In the genomic region with DNA sequence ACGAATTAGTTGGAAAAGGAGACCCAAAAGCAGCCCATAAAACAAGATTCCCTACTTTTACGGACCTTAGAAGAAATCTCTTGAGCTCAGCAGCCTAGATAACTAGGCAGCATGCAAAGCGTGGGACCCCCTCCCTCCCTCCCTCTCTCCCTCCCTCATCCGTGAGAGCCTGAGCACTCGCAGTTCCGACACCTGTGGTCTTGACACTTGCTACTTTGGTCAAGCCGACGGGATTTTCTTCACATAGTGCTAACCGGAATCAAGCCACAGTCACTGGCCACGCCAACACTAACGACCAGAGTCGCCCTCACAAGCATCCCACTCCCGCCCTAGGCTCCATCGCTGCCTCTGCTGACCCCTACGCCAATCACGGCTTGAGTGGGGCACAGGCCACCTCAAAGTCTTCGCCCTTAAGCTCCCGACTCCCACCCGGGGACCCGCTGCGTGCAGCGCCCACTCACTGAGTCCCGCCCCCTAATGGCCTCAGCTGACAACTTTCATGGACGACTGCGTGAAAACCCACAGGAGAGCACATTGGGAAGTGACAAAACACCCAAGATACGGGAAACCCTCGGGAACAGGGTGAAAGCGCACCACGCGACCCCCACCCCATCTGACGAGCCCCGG, we compare ENCODE assay signal across 8 mouse cellular contexts. TPM values are rescaled to one million over a fixed set of nuclear protein-coding genes. Genes with fewer than 3 reads are reported as not detected.
DNase-seq lines count a peak whose midpoint lies in the region; ATAC-seq and TF ChIP-seq lines count a peak whose summit lies in the region.

No protein-coding gene starts in this region.

- 3% methylated on average over 32 of the region's 32 CpGs for WGBS in heart, embryonic 11.5 days (ENCODE audit: insufficient replicate concordance)
- WGBS in forebrain, embryonic 15.5 days, result 1% methylated on average over 32 of the region's 32 CpGs
- under 1% methylated on average over 32 of the region's 32 CpGs for WGBS in liver, embryonic 12.5 days (ENCODE audit: insufficient replicate concordance)
- WGBS in stomach, embryonic 14.5 days, result 2% methylated on average over 32 of the region's 32 CpGs

- peak overlapping the region; percentile 86 for H3K4me3 ChIP-seq in heart, embryonic 11.5 days (ENCODE audit: low read depth, low read length)
- H3K4me3 ChIP-seq in MEL (ENCODE audit: control insufficient read depth in 1 of 2, insufficient read depth in 1 of 2, low read depth in 2 of 2, low read length in 2 of 2), result peak overlapping the region; percentile 73 to 96
- H3K4me3 ChIP-seq in forebrain, embryonic 15.5 days, result peak overlapping the region; percentile 65
- H3K4me3 ChIP-seq in liver, embryonic 12.5 days, result peak overlapping the region; percentile 85
- H3K4me3 ChIP-seq in stomach, embryonic 14.5 days (ENCODE audit: low read depth, low read length), result peak overlapping the region; percentile 88

- H3K27ac ChIP-seq in heart, embryonic 11.5 days (ENCODE audit: low read depth, low read length), result peak overlapping the region; percentile 85
- peak overlapping the region; percentile 74 for H3K27ac ChIP-seq in MEL (ENCODE audit: control insufficient read depth, low read depth, low read length)
- peak overlapping the region; percentile 69 for H3K27ac ChIP-seq in forebrain, embryonic 15.5 days (replicated peaks)
- H3K27ac ChIP-seq in liver, embryonic 12.5 days, result peak overlapping the region; percentile 88
- H3K27ac ChIP-seq in stomach, embryonic 14.5 days (ENCODE audit: low read length), result peak overlapping the region; percentile 82

- ATAC-seq in heart, embryonic 11.5 days (replicated peaks; ENCODE audit: insufficient number of reproducible peaks, low FRiP score, low TSS enrichment), result peak; percentile 40; the same call in 1 of the 2 replicates
- ATAC-seq in forebrain, embryonic 15.5 days (replicated peaks), result peak; percentile 21; the same call in 1 of the 2 replicates
- ATAC-seq in liver, embryonic 12.5 days, result peak; percentile 61
- ATAC-seq in stomach, embryonic 14.5 days (ENCODE audit: insufficient number of reproducible peaks, insufficient read depth, low FRiP score, low read depth), result peak; percentile 61; the same call in 1 of the 2 replicates

- no peak for TF ChIP-seq RAD21 in MEL (IDR thresholded peaks at IDR 0.05; ENCODE audit: low read depth, low read length)

- H3K9me3 ChIP-seq in heart, embryonic 11.5 days (replicated peaks; ENCODE audit: control insufficient read depth, low read length), result no peaks in the 10 kb centered on the region
- H3K9me3 ChIP-seq in MEL (replicated peaks; ENCODE audit: insufficient read depth, low read length), result no peaks in the 10 kb centered on the region
- H3K9me3 ChIP-seq in forebrain, embryonic 15.5 days, result no peaks in the 10 kb centered on the region
- H3K9me3 ChIP-seq in liver, embryonic 12.5 days (replicated peaks), result no peaks in the 10 kb centered on the region
- H3K9me3 ChIP-seq in stomach, embryonic 14.5 days (ENCODE audit: control insufficient read depth, low read depth, low read length), result no peaks in the 10 kb centered on the region

- peaks cover 20% of the 10 kb centered on the region for H3K79me2 ChIP-seq in MEL (ENCODE audit: control insufficient read depth, insufficient read depth, low read length, poor library complexity)

- no peak for TF ChIP-seq CTCF in MEL (IDR thresholded peaks at IDR 0.05 in 2 of 3, conservative IDR thresholded peaks at IDR 0.05 in 1 of 3; ENCODE audit: control insufficient read depth in 1 of 3, insufficient read depth in 1 of 3, low read depth in 2 of 3, low read length in 3 of 3, poor library complexity in 1 of 3, severe bottlenecking in 1 of 3)

- no peaks in the 10 kb centered on the region for H3K27me3 ChIP-seq in heart, embryonic 11.5 days (ENCODE audit: control insufficient read depth, insufficient read depth, low read length)
- H3K27me3 ChIP-seq in MEL (ENCODE audit: control insufficient read depth in 1 of 2, insufficient read depth in 2 of 2, low read length in 2 of 2), result no peaks in the 10 kb centered on the region
- H3K27me3 ChIP-seq in forebrain, embryonic 15.5 days, result no peaks in the 10 kb centered on the region
- no peaks in the 10 kb centered on the region for H3K27me3 ChIP-seq in liver, embryonic 12.5 days (replicated peaks)
- no peaks in the 10 kb centered on the region for H3K27me3 ChIP-seq in stomach, embryonic 14.5 days (ENCODE audit: control insufficient read depth, insufficient read depth, low read length)

- peaks cover 14% of the 10 kb centered on the region for H3K4me1 ChIP-seq in heart, embryonic 11.5 days (ENCODE audit: control insufficient read depth, insufficient read depth, low read length)
- H3K4me1 ChIP-seq in MEL (ENCODE audit: control insufficient read depth in 1 of 2, insufficient read depth in 2 of 2, low read length in 2 of 2), result peaks cover 0 to 20% of the 10 kb centered on the region in 2 experiments; a peak in 3 of 4 replicates
- H3K4me1 ChIP-seq in forebrain, embryonic 15.5 days, result peaks cover 13% of the 10 kb centered on the region
- H3K4me1 ChIP-seq in liver, embryonic 12.5 days, result peaks cover 42% of the 10 kb centered on the region
- H3K4me1 ChIP-seq in stomach, embryonic 14.5 days (ENCODE audit: control insufficient read depth, insufficient read depth, low read length), result 0 out of 2 replicates have a peak, but pooled peaks cover 3% of the 10 kb centered on the region

- peak overlapping the region; percentile 69 for H3K4me2 ChIP-seq in heart, embryonic 11.5 days
- H3K4me2 ChIP-seq in forebrain, embryonic 15.5 days (replicated peaks), result peak overlapping the region; percentile 84
- peak overlapping the region; percentile 94 for H3K4me2 ChIP-seq in liver, embryonic 12.5 days
- peak overlapping the region; percentile 76 for H3K4me2 ChIP-seq in stomach, embryonic 14.5 days (replicated peaks; ENCODE audit: low read depth, low read length)

- peaks cover 12% of the 10 kb centered on the region for H3K36me3 ChIP-seq in heart, embryonic 11.5 days (ENCODE audit: control insufficient read depth, insufficient read depth, low read length)
- peaks cover 8 to 26% of the 10 kb centered on the region in 2 experiments; a peak in 3 of 4 replicates for H3K36me3 ChIP-seq in MEL (ENCODE audit: control insufficient read depth in 1 of 2, insufficient read depth in 2 of 2, low read length in 2 of 2)
- peaks cover 19% of the 10 kb centered on the region; the same call in 1 of the 2 replicates for H3K36me3 ChIP-seq in forebrain, embryonic 15.5 days
- H3K36me3 ChIP-seq in liver, embryonic 12.5 days, result peaks cover 31% of the 10 kb centered on the region
- no peaks in the 10 kb centered on the region for H3K36me3 ChIP-seq in stomach, embryonic 14.5 days (ENCODE audit: control insufficient read depth, insufficient read depth, low read length)

- no peak for DNase-seq in heart, postnatal 4 days
- no peak for DNase-seq in MEL (ENCODE audit: low read depth, low spot score)
- no peak for DNase-seq in right cerebral cortex, postnatal 36 days (ENCODE audit: low spot score in 2 of 2)
- no peak for DNase-seq in adrenal gland, postnatal 14 days

- H3K9ac ChIP-seq in heart, embryonic 11.5 days (ENCODE audit: low read depth, low read length), result peak overlapping the region; percentile 87
- peak overlapping the region; percentile 81 for H3K9ac ChIP-seq in MEL (ENCODE audit: control insufficient read depth, low read depth, low read length, poor library complexity, severe bottlenecking)
- H3K9ac ChIP-seq in forebrain, embryonic 15.5 days (replicated peaks), result peak overlapping the region; percentile 76
- peak overlapping the region; percentile 82 for H3K9ac ChIP-seq in liver, embryonic 12.5 days
- peak overlapping the region; percentile 69 for H3K9ac ChIP-seq in stomach, embryonic 14.5 days (replicated peaks; ENCODE audit: low read depth, low read length)

- TF ChIP-seq EP300 in MEL (IDR thresholded peaks at IDR 0.05; ENCODE audit: low read depth in 1 of 2, low read length in 2 of 2), result no peak

- no peak for TF ChIP-seq POLR2A in MEL (IDR thresholded peaks at IDR 0.05; ENCODE audit: control insufficient read depth in 1 of 2, insufficient read depth in 1 of 2, low read depth in 1 of 2, low read length in 2 of 2, poor library complexity in 1 of 2)

TF ChIP-seq in MEL, 35 proteins besides CTCF, POLR2A, EP300 and RAD21:
- TF ChIP-seq TBP (IDR thresholded peaks at IDR 0.05; ENCODE audit: low read depth, low read length) (no peak), HCFC1 (IDR thresholded peaks at IDR 0.05; ENCODE audit: low read depth, low read length) (no peak), NELFE (IDR thresholded peaks at IDR 0.05; ENCODE audit: low read depth, low read length) (no peak), ZNF384 (IDR thresholded peaks at IDR 0.05; ENCODE audit: low read depth, low read length) (no peak), MYC (IDR thresholded peaks at IDR 0.05; ENCODE audit: low read depth, low read length) (no peak), JUND (IDR thresholded peaks at IDR 0.05; ENCODE audit: low read depth, low read length) (no peak)

RNA-seq across cellular contexts. Expression of a gene that starts 0.6 kb away (rescaled TPM):
- polyA plus RNA-seq in heart, embryonic 11.5 days (2014; fragmentation: Nextera tagmentation; extraction: Ambion mirVana), result 11.6 and 12.1 TPM in 2 replicates
- total RNA-seq in heart, postnatal 4 days (2021), result 10 to 100 TPM; 13.9 to 15.3 TPM
- total RNA-seq in MEL (2012; rRNA removed), result 10.5 and 11.7 TPM in 2 replicates
- polyA plus RNA-seq in MEL (2012; ENCODE audit: insufficient read depth in 1 of 2, insufficient read length in 2 of 2, low read depth in 1 of 2, low replicate concordance in 2 of 2, missing spikeins in 1 of 2), result 1 to 10 TPM in 1 of 2 experiments, not detected in 1; 8.3 TPM
- 19.0 and 21.5 TPM in 2 replicates for polyA plus RNA-seq in forebrain, embryonic 15.5 days (2015; fragmentation: Nextera tagmentation; extraction: Ambion mirVana)
- 7.0 and 7.2 TPM in 2 replicates for polyA plus RNA-seq in liver, embryonic 12.5 days (2016; fragmentation: Nextera tagmentation; extraction: Ambion mirVana)
- polyA plus RNA-seq in stomach, embryonic 14.5 days (2014; fragmentation: Nextera tagmentation; extraction: Ambion mirVana), result 14.0 and 15.5 TPM in 2 replicates
- 19.9 and 21.6 TPM in 2 replicates for total RNA-seq in adrenal gland, postnatal 14 days (2021)

RNA-seq across cellular contexts. Expression of a gene that starts 38.6 kb away (rescaled TPM):
- 0.54 TPM in 1 of 2 replicates, not detected in the other for polyA plus RNA-seq in heart, embryonic 11.5 days (2014; fragmentation: Nextera tagmentation; extraction: Ambion mirVana)
- under 1 TPM in 1 of 2 experiments, not detected in 1; 0.10 TPM for total RNA-seq in heart, postnatal 4 days (2021)
- 22.6 and 22.7 TPM in 2 replicates for total RNA-seq in MEL (2012; rRNA removed)
- 10 to 100 TPM in 1 of 2 experiments, not detected in 1; 26.7 TPM for polyA plus RNA-seq in MEL (2012; ENCODE audit: insufficient read depth in 1 of 2, insufficient read length in 2 of 2, low read depth in 1 of 2, low replicate concordance in 2 of 2, missing spikeins in 1 of 2)
- 0.08 and 0.09 TPM in 2 replicates for polyA plus RNA-seq in forebrain, embryonic 15.5 days (2015; fragmentation: Nextera tagmentation; extraction: Ambion mirVana)
- polyA plus RNA-seq in liver, embryonic 12.5 days (2016; fragmentation: Nextera tagmentation; extraction: Ambion mirVana), result 2.4 and 2.7 TPM in 2 replicates
- polyA plus RNA-seq in stomach, embryonic 14.5 days (2014; fragmentation: Nextera tagmentation; extraction: Ambion mirVana), result 0.25 TPM in 1 of 2 replicates, not detected in the other
- total RNA-seq in adrenal gland, postnatal 14 days (2021), result 0.15 TPM in 1 of 2 replicates, not detected in the other
